In genomic region chr13:51793948-51794347, GRCm38 (mm10) we compare ENCODE assay signal across 7 mouse cellular contexts. TPM values are rescaled to one million over a fixed set of nuclear protein-coding genes. Genes with fewer than 3 reads are reported as not detected.
DNase-seq lines count a peak whose midpoint lies in the region; ATAC-seq and TF ChIP-seq lines count a peak whose summit lies in the region.

No protein-coding gene starts in this region.

- no peak overlapping the region for H3K4me3 ChIP-seq in left cerebral cortex, adult 2 months
- peak overlapping the region; percentile 95 for H3K4me3 ChIP-seq in forebrain, embryonic 15.5 days
- H3K4me3 ChIP-seq in limb, embryonic 10.5 days, result peak overlapping the region; percentile 90
- H3K4me3 ChIP-seq in neural tube, embryonic 15.5 days (replicated peaks), result peak overlapping the region; percentile 90

- WGBS in forebrain, embryonic 15.5 days, result 26% methylated on average over 6 of the region's 7 CpGs
- WGBS in limb, embryonic 10.5 days, result 31% methylated on average over 6 of the region's 7 CpGs
- 40% methylated on average over 5 of the region's 7 CpGs for WGBS in neural tube, embryonic 15.5 days

- intact Hi-C loops in left cerebral cortex, adult 2 months (cut with DNase I), result loop anchor here (2.0 to 5.0 kb wide), 2 partner anchors 61 to 142 kb away; partner anchors contain the start of gene Secisbp2
- intact Hi-C loops in left cerebral cortex, postnatal 10 days (cut with DNase I), result loop anchor here (5.0 kb wide), 1 partner anchor 57 kb away; no protein-coding TSS in a partner anchor

- TF ChIP-seq CTCF in left cerebral cortex, adult 2 months (IDR thresholded peaks at IDR 0.05), result no peak

- no peak overlapping the region for H3K9ac ChIP-seq in forebrain, embryonic 15.5 days (replicated peaks)
- H3K9ac ChIP-seq in neural tube, embryonic 15.5 days (replicated peaks), result no peak overlapping the region

- no peaks in the 10 kb centered on the region for H3K36me3 ChIP-seq in forebrain, embryonic 15.5 days
- no peaks in the 10 kb centered on the region for H3K36me3 ChIP-seq in limb, embryonic 10.5 days
- no peaks in the 10 kb centered on the region for H3K36me3 ChIP-seq in neural tube, embryonic 15.5 days

- DNase-seq in left cerebral cortex, adult 2 months (ENCODE audit: extremely low spot score in 1 of 2, low spot score in 2 of 2), result no peak
- DNase-seq in left cerebral cortex, postnatal 10 days (ENCODE audit: extremely low spot score in 1 of 2, low spot score in 2 of 2), result no peak
- no peak for DNase-seq in limb, embryonic 10.5 days (ENCODE audit: low spot score)
- DNase-seq in lung, postnatal 36 days, result no peak

- H3K27me3 ChIP-seq in forebrain, embryonic 15.5 days, result no peaks in the 10 kb centered on the region
- peaks cover 29% of the 10 kb centered on the region for H3K27me3 ChIP-seq in limb, embryonic 10.5 days (ENCODE audit: low read depth, poor library complexity, severe bottlenecking)
- H3K27me3 ChIP-seq in neural tube, embryonic 15.5 days (replicated peaks), result peaks cover 5% of the 10 kb centered on the region; the same call in 1 of the 2 replicates

- H3K4me1 ChIP-seq in forebrain, embryonic 15.5 days, result peaks cover 41% of the 10 kb centered on the region
- H3K4me1 ChIP-seq in limb, embryonic 10.5 days, result peaks cover 39% of the 10 kb centered on the region
- H3K4me1 ChIP-seq in neural tube, embryonic 15.5 days, result peaks cover 29% of the 10 kb centered on the region

- peak overlapping the region; percentile 96 for H3K4me2 ChIP-seq in forebrain, embryonic 15.5 days (replicated peaks)
- peak overlapping the region; percentile 95 for H3K4me2 ChIP-seq in neural tube, embryonic 15.5 days

- peak overlapping the region; percentile 1; the same call in 1 of the 2 replicates for H3K27ac ChIP-seq in left cerebral cortex, adult 2 months
- H3K27ac ChIP-seq in forebrain, embryonic 15.5 days (replicated peaks), result no peak overlapping the region
- peak overlapping the region; percentile 88 for H3K27ac ChIP-seq in limb, embryonic 10.5 days
- H3K27ac ChIP-seq in neural tube, embryonic 15.5 days (replicated peaks), result no peak overlapping the region

- H3K9me3 ChIP-seq in forebrain, embryonic 15.5 days, result no peaks in the 10 kb centered on the region
- H3K9me3 ChIP-seq in limb, embryonic 10.5 days (replicated peaks), result no peaks in the 10 kb centered on the region
- H3K9me3 ChIP-seq in neural tube, embryonic 15.5 days (replicated peaks), result no peaks in the 10 kb centered on the region

- ATAC-seq in forebrain, embryonic 15.5 days (replicated peaks), result 0 out of 2 replicates have a peak, but pooled peaks have one; percentile 1
- ATAC-seq in neural tube, embryonic 15.5 days (ENCODE audit: low FRiP score), result peak; percentile 1; the same call in 1 of the 2 replicates
- ATAC-seq in CD4-positive, CD25-positive, alpha-beta regulatory T cell, adult 4 months, result no peak

RNA-seq across cellular contexts. Expression of gene Sema4d, which starts 0.4 kb away (rescaled TPM):
- total RNA-seq in left cerebral cortex, adult 2 months (2021), result 10 to 100 TPM; 69.0 to 83.6 TPM
- 10 to 100 TPM; 66.1 to 77.0 TPM for total RNA-seq in left cerebral cortex, postnatal 10 days (2021)
- 18.7 and 20.7 TPM in 2 replicates for polyA plus RNA-seq in forebrain, embryonic 15.5 days (2015; fragmentation: Nextera tagmentation; extraction: Ambion mirVana)
- 5.9 and 6.0 TPM in 2 replicates for polyA plus RNA-seq in limb, embryonic 10.5 days (2016; fragmentation: Nextera tagmentation; extraction: Ambion mirVana)
- polyA plus RNA-seq in neural tube, embryonic 15.5 days (2015; fragmentation: Nextera tagmentation; extraction: Ambion mirVana), result 15.2 and 17.9 TPM in 2 replicates
- polyA plus RNA-seq in CD4-positive, CD25-positive, alpha-beta regulatory T cell, adult 4 months (2017; shearing (Covaris generic)), result 100 to 1,000 TPM; 122 to 152 TPM

RNA-seq across cellular contexts. Expression of gene Gadd45g, which starts 52.5 kb away (rescaled TPM):
- total RNA-seq in left cerebral cortex, adult 2 months (2021), result 10 to 100 TPM; 16.7 to 29.3 TPM
- total RNA-seq in left cerebral cortex, postnatal 10 days (2021), result 10 to 100 TPM; 12.1 to 15.7 TPM
- polyA plus RNA-seq in forebrain, embryonic 15.5 days (2015; fragmentation: Nextera tagmentation; extraction: Ambion mirVana), result 145 and 167 TPM in 2 replicates
- 14.3 and 18.6 TPM in 2 replicates for polyA plus RNA-seq in limb, embryonic 10.5 days (2016; fragmentation: Nextera tagmentation; extraction: Ambion mirVana)
- polyA plus RNA-seq in neural tube, embryonic 15.5 days (2015; fragmentation: Nextera tagmentation; extraction: Ambion mirVana), result 32.1 and 35.4 TPM in 2 replicates
- 10 to 100 TPM; 13.0 to 18.1 TPM for polyA plus RNA-seq in CD4-positive, CD25-positive, alpha-beta regulatory T cell, adult 4 months (2017; shearing (Covaris generic))

Comparison
In these comparisons a context has a peak if more than half of its experiments do, and no peak if none do; other contexts are left out.
1. H3K27ac ChIP-seq: peak in left cerebral cortex, adult 2 months (single experiment) and limb, embryonic 10.5 days (single experiment); none in forebrain, embryonic 15.5 days (single experiment) and neural tube, embryonic 15.5 days (single experiment).